Mouse (Mus musculus): Measurements from ENCODE around the gene Alg14. TPM values are rescaled to one million over a fixed set of nuclear protein-coding genes. Genes with fewer than 3 reads are reported as not detected.

Alg14 gene
- polyA plus RNA-seq, 1 experiment from 2014 or later = 15.0 TPM

GRCm38 (mm10) chr3:121408386-121408785, 116.8 kb downstream of the Alg14 start:
- Histone ChIP-seq H3K9ac (ENCODE audit: low read depth, low read length) (no peak overlapping the region), H3K4me1 (ENCODE audit: control insufficient read depth, low read depth, low read length) (no peaks in the 10 kb centered on the region), H3K4me2 (ENCODE audit: low read depth, low read length) (no peak overlapping the region), H3K27ac (ENCODE audit: low read length) (no peak overlapping the region), H3K4me3 (ENCODE audit: low read depth, low read length) (no peak overlapping the region), H3K36me3 (ENCODE audit: control insufficient read depth, insufficient read depth) (no peaks in the 10 kb centered on the region), H3K9me3 (replicated peaks; ENCODE audit: control insufficient read depth, low read length) (no peaks in the 10 kb centered on the region), H3K27me3 (ENCODE audit: control insufficient read depth, insufficient read depth, low read depth, low read length) (no peaks in the 10 kb centered on the region)
- WGBS (ENCODE audit: insufficient replicate concordance) = 74% methylated on average over 3 of the region's 3 CpGs
- no peak for ATAC-seq (ENCODE audit: low read depth)

DNA sequence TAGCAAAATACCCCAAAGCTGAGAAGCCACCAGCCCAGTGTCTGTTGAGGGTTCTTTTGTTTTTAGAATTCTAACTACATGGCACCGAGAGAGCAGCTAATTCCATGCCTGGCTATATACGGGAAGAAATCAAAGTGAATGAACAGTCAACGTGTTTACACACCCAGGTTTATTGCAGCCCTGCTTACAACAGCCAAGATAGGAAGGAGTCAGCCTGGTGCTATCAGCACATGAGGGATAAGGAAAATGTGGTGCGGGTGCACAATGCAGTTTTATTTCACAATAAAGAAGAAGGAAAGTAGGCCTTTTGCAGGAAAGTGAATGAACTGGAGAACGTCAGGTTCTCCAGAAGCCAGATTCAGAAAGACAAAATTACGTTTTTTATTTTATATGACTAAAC, 119.9 kb downstream of the Alg14 start:
- Histone ChIP-seq H3K4me2 (ENCODE audit: low read depth, low read length) (no peak overlapping the region), H3K4me1 (ENCODE audit: control insufficient read depth, low read depth, low read length) (no peaks in the 10 kb centered on the region), H3K27me3 (ENCODE audit: control insufficient read depth, insufficient read depth, low read depth, low read length) (no peaks in the 10 kb centered on the region), H3K9me3 (replicated peaks; ENCODE audit: control insufficient read depth, low read length) (no peaks in the 10 kb centered on the region), H3K9ac (ENCODE audit: low read depth, low read length) (no peak overlapping the region), H3K4me3 (ENCODE audit: low read depth, low read length) (no peak overlapping the region), H3K27ac (ENCODE audit: low read length) (no peak overlapping the region), H3K36me3 (ENCODE audit: control insufficient read depth, insufficient read depth) (no peaks in the 10 kb centered on the region)
- no peak for ATAC-seq (ENCODE audit: low read depth)
- WGBS (ENCODE audit: insufficient replicate concordance) = 45% methylated on average over 6 of the region's 6 CpGs

Other genes starting within 250 kb of the Alg14 start
- 1.3 and 1.7 TPM in 2 replicates for gene Rwdd3, start 120.1 kb upstream of the Alg14 start, polyA plus RNA-seq (2015; fragmentation: Nextera tagmentation; extraction: Ambion mirVana)
- gene Tmem56, start 8.7 kb upstream of the Alg14 start, polyA plus RNA-seq (2015; fragmentation: Nextera tagmentation; extraction: Ambion mirVana) = 12.8 and 15.2 TPM in 2 replicates
- gene Cnn3, start 134.7 kb downstream of the Alg14 start, polyA plus RNA-seq (2015; fragmentation: Nextera tagmentation; extraction: Ambion mirVana) = 100.0 and 103 TPM in 2 replicates
- 19.0 and 22.8 TPM in 2 replicates for gene Slc44a3, start 240.6 kb downstream of the Alg14 start, polyA plus RNA-seq (2015; fragmentation: Nextera tagmentation; extraction: Ambion mirVana)

Data from liver, embryonic 16.5 days (tissue).